Mouse (Mus musculus) ovary, postnatal 14 days (tissue): Measurements from ENCODE around the gene Gdpd5.
"Not testable (repeated sequence)": the region's sequence is repeated elsewhere in the genome, so short reads cannot be mapped to it uniquely, and the experiment has no call there.

Source experiments
- DNase-seq: peaks from one replicate; pipeline ENCODE4 v3.0.0; 2022; ENCODE audit warnings: low spot score

The Gdpd5 gene

DNA sequence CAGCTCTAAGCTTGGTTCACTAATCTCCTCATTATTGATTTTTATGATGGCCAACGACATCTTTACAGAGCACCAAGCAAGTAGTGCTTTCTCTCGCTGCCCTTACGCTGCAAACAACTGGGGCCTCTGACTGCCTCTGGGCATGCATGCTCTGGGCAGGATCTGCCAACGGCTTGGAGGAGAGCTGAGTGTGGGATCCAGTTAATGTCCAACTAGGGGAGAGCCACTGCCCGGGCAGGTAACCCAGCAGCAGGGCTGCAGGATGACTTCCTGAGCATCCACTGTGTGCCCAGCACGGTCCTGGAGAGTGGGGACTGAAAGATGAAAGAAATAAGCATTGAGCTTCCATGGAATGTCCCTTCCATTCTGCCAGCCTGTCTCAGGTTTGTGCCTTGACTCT is 14.5 kb upstream of the Gdpd5 start:
- DNase-seq = no peak

DNA sequence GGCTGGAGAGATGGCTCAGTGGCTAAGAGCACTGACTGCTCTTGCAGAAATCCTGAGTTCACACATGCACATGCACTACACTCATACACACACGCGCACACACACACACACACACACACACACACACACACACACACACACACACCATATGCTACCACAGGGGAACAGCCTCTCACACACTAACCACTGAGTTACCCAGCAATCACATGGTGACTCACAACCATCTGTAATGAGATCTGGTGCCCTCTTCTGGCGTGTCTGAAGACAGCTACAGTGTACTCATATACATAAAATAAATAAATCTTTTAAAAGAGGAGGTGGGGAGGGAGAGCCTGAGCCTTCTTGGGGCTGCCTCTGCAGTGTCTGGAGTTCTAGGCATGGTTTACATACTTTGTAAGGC is 6.9 kb upstream of the Gdpd5 start:
- DNase-seq = not testable (repeated sequence)

DNA sequence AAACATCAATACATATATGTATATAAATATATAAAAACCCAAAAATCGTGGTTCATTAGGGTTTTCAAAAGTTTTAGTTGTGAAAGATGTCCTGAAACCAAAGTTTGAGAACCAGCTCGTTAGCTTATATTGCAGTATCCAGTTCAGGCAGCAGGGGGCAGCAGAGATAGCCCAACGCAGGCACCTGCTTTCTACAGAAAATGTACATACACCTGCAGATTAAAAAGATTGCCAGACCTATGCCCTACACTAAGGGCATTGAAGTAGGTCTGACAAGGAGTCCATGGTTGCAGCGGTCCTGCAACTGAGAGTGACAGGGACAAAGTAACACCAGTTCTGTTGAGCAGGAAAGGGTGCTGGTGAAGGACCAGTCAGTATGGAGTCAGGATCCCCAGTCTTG is 5.8 kb upstream of the Gdpd5 start:
- peak; percentile 79 for DNase-seq

DNA sequence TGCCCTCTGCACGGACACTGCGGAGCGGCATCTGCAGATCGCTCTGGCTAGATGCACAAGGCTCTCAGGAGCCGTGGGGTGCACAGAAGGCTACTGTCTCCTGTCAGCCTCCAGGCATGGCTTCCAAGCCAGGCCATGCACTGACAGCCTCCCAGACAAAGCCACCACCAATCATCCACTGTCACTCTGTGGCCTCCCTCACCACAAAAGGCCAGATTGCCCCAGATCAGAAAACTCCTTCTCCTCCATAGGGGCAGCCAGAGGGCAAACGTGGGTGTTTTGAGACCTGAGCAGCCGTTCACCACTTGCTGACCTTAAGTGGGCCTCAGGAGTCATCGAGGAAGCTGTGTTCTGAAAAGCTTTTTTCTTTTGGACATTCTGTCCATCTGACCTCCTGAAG is 2.3 kb upstream of the Gdpd5 start:
- no peak for DNase-seq

DNA sequence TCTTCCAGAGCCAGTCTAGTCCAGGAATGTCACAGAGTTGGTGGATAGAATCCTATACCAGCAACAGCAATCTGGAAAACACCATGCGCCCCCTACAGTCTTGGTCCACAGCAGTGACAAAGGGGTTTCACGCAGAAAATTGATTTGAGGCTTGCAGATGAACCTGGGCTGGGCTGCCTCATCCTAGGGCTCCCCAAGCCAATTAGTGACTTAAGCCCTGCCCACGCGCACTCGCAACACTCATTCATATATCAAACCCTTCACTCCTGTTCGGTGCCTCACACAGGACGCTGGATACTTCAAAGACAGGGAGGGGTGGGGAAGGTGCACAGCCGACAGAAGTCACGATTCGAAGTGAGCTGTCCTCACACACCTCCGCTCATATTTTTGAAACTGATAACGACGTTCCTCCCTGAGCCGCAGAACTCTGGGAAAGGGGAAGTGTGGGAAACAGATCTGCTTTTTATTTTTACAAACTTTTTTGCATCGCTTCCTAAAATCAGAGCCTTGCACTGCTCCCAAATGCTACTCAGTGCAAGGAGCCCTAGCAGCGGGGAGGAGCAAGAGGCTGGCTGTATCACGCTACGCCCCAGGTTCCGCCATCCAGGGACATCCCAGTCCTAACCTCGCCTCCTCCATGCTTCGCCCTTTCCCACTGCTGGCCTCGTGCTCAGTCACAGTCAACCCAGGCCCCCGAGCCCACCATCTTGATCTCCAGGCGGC is 562 bp upstream of the Gdpd5 start:
- DNase-seq = no peak

GRCm38 (mm10) chr7:99382088-99383000 is 1.1 kb downstream of the Gdpd5 start:
- DNase-seq = no peak

DNA sequence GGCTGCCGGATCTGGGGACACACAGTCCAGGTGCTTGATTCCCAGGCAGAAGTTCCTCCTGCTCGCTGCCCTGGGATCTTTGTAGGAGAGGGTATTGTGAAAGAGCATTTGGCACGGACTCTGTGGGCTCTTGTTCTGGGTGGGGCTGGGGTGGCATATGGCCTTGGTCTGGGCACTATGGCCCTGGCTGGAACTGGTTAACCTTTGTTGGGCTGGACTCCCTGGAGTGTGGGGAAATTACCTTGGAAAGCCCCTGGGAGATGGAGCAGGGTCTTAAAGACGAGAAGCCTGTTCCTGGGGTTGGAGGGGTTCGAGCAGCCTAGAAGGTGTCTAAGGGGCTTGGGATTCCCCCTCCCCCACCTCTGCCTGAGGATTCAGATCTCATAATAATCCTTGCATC is 2.0 kb downstream of the Gdpd5 start:
- DNase-seq = no peak

DNA sequence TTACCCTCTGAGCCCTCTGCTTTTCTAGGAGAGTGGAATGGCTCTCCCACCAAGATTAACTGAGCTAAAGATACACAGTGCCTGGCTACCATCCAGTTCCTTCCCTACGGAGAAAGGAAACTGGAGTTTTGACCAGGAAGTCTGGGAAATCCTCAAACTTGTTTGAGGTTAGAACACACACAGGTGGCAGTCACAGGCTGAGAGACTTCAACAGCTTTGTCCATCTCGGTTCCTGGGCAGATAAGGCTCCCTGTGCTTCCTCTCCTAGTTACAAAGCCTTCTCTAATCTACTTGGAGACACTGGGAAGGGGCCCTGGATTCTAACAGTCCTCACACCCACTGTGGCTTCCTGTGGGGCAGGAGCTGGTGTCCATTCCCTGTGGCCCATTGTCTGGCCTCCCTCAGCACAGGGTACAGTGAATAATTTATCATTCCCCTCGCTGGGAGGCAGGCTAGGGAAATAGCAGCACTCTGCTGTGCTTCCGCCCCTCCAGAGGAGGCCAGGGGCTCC is 2.9 kb downstream of the Gdpd5 start:
- DNase-seq = no peak

GRCm38 (mm10) chr7:99386030-99386429 is 4.8 kb downstream of the Gdpd5 start:
- no peak for DNase-seq

DNA sequence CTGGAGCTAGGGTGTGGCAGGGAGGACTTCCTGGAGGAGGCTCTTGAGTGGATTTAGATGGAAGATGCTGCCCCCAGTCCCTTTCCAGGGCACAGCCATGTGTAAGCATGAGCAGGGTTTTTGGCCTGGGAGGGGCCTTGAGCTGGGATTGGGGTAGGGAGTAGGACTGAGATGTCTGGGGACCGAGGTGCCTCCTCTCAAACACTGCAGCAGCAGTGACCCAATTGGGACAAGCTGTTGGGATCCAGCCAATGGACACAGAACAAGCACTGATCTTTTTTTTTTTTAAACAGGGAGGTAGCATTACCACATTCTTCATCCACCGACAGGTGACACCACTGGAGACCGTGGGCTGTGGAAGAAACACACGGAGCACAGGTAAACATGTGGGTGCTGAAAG is 5.6 kb downstream of the Gdpd5 start:
- DNase-seq = no peak

DNA sequence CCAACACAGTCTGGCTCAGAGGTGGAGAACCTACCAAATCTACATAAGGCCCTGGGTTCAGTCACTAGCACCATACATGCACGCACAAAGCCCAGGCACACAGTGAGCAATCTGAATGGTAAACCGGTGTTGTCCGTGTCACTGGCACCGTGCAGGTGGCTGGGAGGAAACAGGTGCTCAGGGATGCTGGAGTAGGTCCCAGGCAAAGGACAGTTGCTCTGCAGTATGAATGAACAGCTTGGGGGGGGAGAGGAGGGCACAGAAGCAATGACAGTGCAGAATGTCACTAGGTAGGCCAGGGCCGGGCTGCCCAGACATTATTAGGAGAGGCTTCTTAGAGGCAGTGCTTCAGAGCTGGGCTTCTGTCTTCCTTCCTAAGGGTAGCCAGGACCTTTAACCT is 6.1 kb downstream of the Gdpd5 start:
- DNase-seq = no peak

DNA sequence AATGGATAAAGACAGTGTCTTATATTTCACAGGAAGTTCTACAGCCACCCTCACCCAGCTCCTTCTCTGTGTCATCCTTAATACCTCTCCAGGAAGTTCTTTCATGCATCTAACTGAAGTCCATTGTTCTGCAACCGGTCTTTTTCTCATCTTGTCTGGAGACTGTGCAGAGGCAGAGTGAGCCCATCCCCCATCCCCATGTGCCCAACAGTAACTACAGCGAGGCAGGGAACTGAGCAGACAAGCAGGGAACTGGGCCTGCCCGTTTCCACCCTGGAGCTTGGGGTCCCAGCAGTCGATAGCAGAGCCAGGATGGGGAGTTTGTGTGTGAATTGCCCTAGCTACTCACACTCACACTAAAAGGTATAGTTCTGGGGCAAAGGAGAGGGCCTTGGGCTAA is 9.3 kb downstream of the Gdpd5 start:
- DNase-seq = no peak

GRCm38 (mm10) chr7:99392696-99393095 is 11.5 kb downstream of the Gdpd5 start:
- no peak for DNase-seq

GRCm38 (mm10) chr7:99393711-99394325 is 12.6 kb downstream of the Gdpd5 start:
- no peak for DNase-seq

- no peak for DNase-seq
These were observed 14.2 kb downstream of the Gdpd5 start for GRCm38 (mm10) chr7:99395385-99395784.

GRCm38 (mm10) chr7:99395908-99396616 is 14.8 kb downstream of the Gdpd5 start:
- DNase-seq = no peak

DNA sequence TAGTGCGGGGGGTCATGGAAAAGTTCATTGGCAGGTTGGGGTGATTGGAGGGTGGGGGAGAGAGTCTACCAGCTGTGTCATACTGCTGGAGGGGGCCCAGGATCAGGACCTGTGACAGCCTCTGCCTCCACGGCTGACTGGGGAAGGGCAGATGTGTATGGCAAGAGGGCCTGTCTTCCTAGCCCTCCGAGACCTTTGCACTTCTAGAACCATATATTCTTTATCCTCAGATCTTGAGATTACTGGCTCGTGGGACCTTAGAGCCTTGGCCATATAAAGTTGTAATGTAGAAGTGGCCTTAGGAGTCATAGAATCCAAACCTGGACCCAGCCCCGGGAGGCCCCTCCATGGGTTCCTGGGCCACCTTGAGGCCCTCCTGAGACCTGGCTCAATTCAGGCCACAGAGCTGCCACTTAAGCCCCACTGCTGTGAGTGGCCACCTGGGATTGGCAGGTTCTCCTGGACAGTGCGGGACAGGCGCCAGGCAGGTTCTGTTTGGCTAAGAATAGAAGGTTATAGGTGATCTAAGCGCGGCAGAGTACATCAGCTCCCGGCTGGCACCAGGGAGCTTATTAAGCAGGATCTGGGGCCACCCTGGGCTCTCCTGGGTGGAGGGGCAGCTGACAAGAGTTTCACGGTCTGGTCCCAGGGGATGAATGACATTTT is 15.9 kb downstream of the Gdpd5 start:
- no peak for DNase-seq

- no peak for DNase-seq
These were observed 20.2 kb downstream of the Gdpd5 start for GRCm38 (mm10) chr7:99401373-99401772.

DNA sequence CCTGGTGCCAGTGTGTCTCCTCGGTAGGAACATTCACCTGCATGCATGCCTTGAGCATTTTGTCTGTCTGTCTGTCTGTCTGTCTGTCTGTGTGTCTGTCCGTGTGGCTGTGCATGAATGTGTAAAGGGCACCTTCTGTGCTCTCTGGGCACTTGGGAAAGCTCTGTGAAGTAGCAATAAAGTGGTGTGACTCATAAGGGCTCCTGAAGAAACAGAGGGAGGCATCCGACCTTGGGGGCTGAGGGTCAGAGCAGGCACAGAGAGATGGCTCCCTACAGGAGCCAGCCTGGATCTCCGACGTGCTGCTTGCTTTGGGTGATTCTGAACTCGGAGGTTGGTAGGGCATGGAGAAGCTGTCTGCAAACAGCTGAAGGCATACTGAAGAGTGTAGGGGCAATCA is 21.3 kb downstream of the Gdpd5 start:
- no peak for DNase-seq

GRCm38 (mm10) chr7:99403254-99403653 is 22.0 kb downstream of the Gdpd5 start:
- DNase-seq = no peak

- no peak for DNase-seq
These were observed 23.0 kb downstream of the Gdpd5 start for GRCm38 (mm10) chr7:99404031-99404735.
